In genomic region chr4:129461183-129461960, GRCm38 (mm10) we compare ENCODE assay signal across 8 mouse cellular contexts. TPM values are rescaled to one million over a fixed set of nuclear protein-coding genes. Genes with fewer than 3 reads are reported as not detected.
DNase-seq lines count a peak whose midpoint lies in the region; ATAC-seq lines count a peak whose summit lies in the region.

Bsdc1 (plus strand) TSS chr4:129461581.

- peaks cover 8% of the 10 kb centered on the region for H3K4me1 ChIP-seq in hindbrain, embryonic 14.5 days (replicated peaks; ENCODE audit: control insufficient read depth, insufficient read depth, low read length)

- DNase-seq in R1 (ENCODE audit: low read depth, low spot score) = peak; percentile 100
- DNase-seq in cerebellum, postnatal 25 days = peak; percentile 99 to 100
- DNase-seq in frontal cortex, postnatal 25 days (ENCODE audit: low spot score in 2 of 2) = peak; percentile 98 to 99
- peak; percentile 99 for DNase-seq in hindbrain, embryonic 14.5 days (ENCODE audit: low spot score)
- DNase-seq in layer of hippocampus, postnatal 36 days = peak; percentile 99 to 100
- peak; percentile 100 for DNase-seq in lung, postnatal 36 days
- peak; percentile 100 for DNase-seq in retina, postnatal 1 day
- peak; percentile 99 for DNase-seq in urinary bladder, adult 18-20 months (ENCODE audit: low spot score in 2 of 2)

- H3K9me3 ChIP-seq in hindbrain, embryonic 14.5 days (ENCODE audit: control insufficient read depth, low read length) = no peaks in the 10 kb centered on the region

- H3K27me3 ChIP-seq in hindbrain, embryonic 14.5 days (ENCODE audit: control insufficient read depth, insufficient read depth, low read length) = no peaks in the 10 kb centered on the region

- H3K9ac ChIP-seq in hindbrain, embryonic 14.5 days = peak within 1 kb of the TSS; percentile 69

- peak within 1 kb of the TSS; percentile 88 for H3K4me2 ChIP-seq in hindbrain, embryonic 14.5 days (replicated peaks)

- peak within 1 kb of the TSS; percentile 87 for H3K27ac ChIP-seq in hindbrain, embryonic 14.5 days

- peak; percentile 99 for ATAC-seq in hindbrain, embryonic 14.5 days (ENCODE audit: low FRiP score)

- WGBS in hindbrain, embryonic 14.5 days = 0% methylated on average over 46 of the region's 46 CpGs

- peak within 1 kb of the TSS; percentile 67 for H3K4me3 ChIP-seq in hindbrain, embryonic 14.5 days (replicated peaks; ENCODE audit: low read length)

- peaks cover 33% of the 10 kb centered on the region for H3K36me3 ChIP-seq in hindbrain, embryonic 14.5 days (replicated peaks; ENCODE audit: control insufficient read depth, insufficient read depth)

RNA-seq across cellular contexts. Expression of gene Bsdc1, which starts in this region (rescaled TPM):
- polyA plus RNA-seq in hindbrain, embryonic 14.5 days (2014; fragmentation: Nextera tagmentation; extraction: Ambion mirVana) = 29.5 and 33.8 TPM in 2 replicates
- 10 to 100 TPM; 53.4 to 54.5 TPM for total RNA-seq in layer of hippocampus, postnatal 36 days (2021)

Comparison
In these comparisons a context has a peak if more than half of its experiments do, and no peak if none do; other contexts are left out.
1. Peak in every context shown above with its lines: DNase-seq, ATAC-seq, H3K4me3 ChIP-seq and H3K27ac ChIP-seq.